Comparison of ENCODE assay signal across 8 mouse cellular contexts in genomic region chr13:58808381-58808821, GRCm38 (mm10). TPM values are rescaled to one million over a fixed set of nuclear protein-coding genes. Genes with fewer than 3 reads are reported as not detected.
DNase-seq lines count a peak whose midpoint lies in the region; ATAC-seq and TF ChIP-seq lines count a peak whose summit lies in the region.

No protein-coding gene starts in this region.

- no peak overlapping the region for H3K27ac ChIP-seq in heart, adult 2 months
- H3K27ac ChIP-seq in intestine, embryonic 15.5 days, result no peak overlapping the region
- no peak overlapping the region for H3K27ac ChIP-seq in limb, embryonic 14.5 days (replicated peaks; ENCODE audit: low read depth, low read length)
- H3K27ac ChIP-seq in neural tube, embryonic 15.5 days (replicated peaks), result peak overlapping the region; percentile 99

- WGBS in heart, adult 2 months, result 1% methylated on average over 32 of the region's 32 CpGs
- 2% methylated on average over 32 of the region's 32 CpGs for WGBS in intestine, embryonic 15.5 days
- under 1% methylated on average over 23 of the region's 32 CpGs for WGBS in limb, embryonic 14.5 days
- 0% methylated on average over 31 of the region's 32 CpGs for WGBS in neural tube, embryonic 15.5 days

- no peak for TF ChIP-seq POLR2A in heart, adult 2 months (IDR thresholded peaks at IDR 0.05; ENCODE audit: insufficient read depth, low read depth, low read length)
- no peak for TF ChIP-seq POLR2A in limb, embryonic 14.5 days (IDR thresholded peaks at IDR 0.05; ENCODE audit: borderline replicate concordance, extremely low read depth, insufficient read depth, insufficient read length)

- peak; percentile 9; the same call in 1 of the 2 replicates for TF ChIP-seq CTCF in heart, adult 2 months (IDR thresholded peaks at IDR 0.05)

- peaks cover 14% of the 10 kb centered on the region for H3K27me3 ChIP-seq in heart, adult 2 months (ENCODE audit: control insufficient read depth, insufficient read depth, low read length)
- peaks cover 46% of the 10 kb centered on the region for H3K27me3 ChIP-seq in intestine, embryonic 15.5 days (replicated peaks)
- peaks cover 54% of the 10 kb centered on the region for H3K27me3 ChIP-seq in limb, embryonic 14.5 days (ENCODE audit: control insufficient read depth, insufficient read depth, low read length)
- no peaks in the 10 kb centered on the region for H3K27me3 ChIP-seq in neural tube, embryonic 15.5 days (replicated peaks)

- H3K79me2 ChIP-seq in heart, adult 2 months (replicated peaks; ENCODE audit: control insufficient read depth, insufficient read depth, low read length), result no peaks in the 10 kb centered on the region

- peak overlapping the region; percentile 96 for H3K4me2 ChIP-seq in intestine, embryonic 15.5 days (replicated peaks)
- peak overlapping the region; percentile 99 for H3K4me2 ChIP-seq in limb, embryonic 14.5 days (replicated peaks; ENCODE audit: low read depth, low read length, severe bottlenecking)
- H3K4me2 ChIP-seq in neural tube, embryonic 15.5 days, result peak overlapping the region; percentile 84

- intact Hi-C loops in heart, adult 2 months (cut with DNase I), result loop anchor here (5.0 kb wide), 2 partner anchors 204 to 559 kb away; no protein-coding TSS in a partner anchor

- peak; percentile 7 to 28 for DNase-seq in heart, adult 2 months
- no peak for DNase-seq in heart, adult 11 months
- DNase-seq in cerebellum, postnatal 14 days, result peak; percentile 77 to 80
- DNase-seq in frontal cortex, postnatal 14 days (ENCODE audit: low spot score in 2 of 2), result peak; percentile 55 to 62
- no peak for DNase-seq in limb, embryonic 14.5 days (ENCODE audit: low spot score)

- no peak for TF ChIP-seq EP300 in heart, adult 2 months (IDR thresholded peaks at IDR 0.05; ENCODE audit: insufficient read depth, low read depth, low read length)

- no peaks in the 10 kb centered on the region for H3K9me3 ChIP-seq in intestine, embryonic 15.5 days
- no peaks in the 10 kb centered on the region for H3K9me3 ChIP-seq in limb, embryonic 14.5 days (ENCODE audit: control insufficient read depth, low read length)
- H3K9me3 ChIP-seq in neural tube, embryonic 15.5 days (replicated peaks), result no peaks in the 10 kb centered on the region

- peak overlapping the region; percentile 14; the same call in 1 of the 2 replicates for H3K4me3 ChIP-seq in heart, adult 2 months
- H3K4me3 ChIP-seq in intestine, embryonic 15.5 days (replicated peaks), result peak overlapping the region; percentile 44
- peak overlapping the region; percentile 56 for H3K4me3 ChIP-seq in limb, embryonic 14.5 days (replicated peaks; ENCODE audit: low read length)
- H3K4me3 ChIP-seq in neural tube, embryonic 15.5 days (replicated peaks), result peak overlapping the region; percentile 85

- peak; percentile 31; the same call in 1 of the 2 replicates for ATAC-seq in intestine, embryonic 15.5 days
- ATAC-seq in limb, embryonic 14.5 days (ENCODE audit: low FRiP score, low read depth), result no peak
- peak; percentile 5; the same call in 1 of the 2 replicates for ATAC-seq in neural tube, embryonic 15.5 days (ENCODE audit: low FRiP score)
- ATAC-seq in granulocyte monocyte progenitor cell, adult 5-6 weeks (replicated peaks; ENCODE audit: poor library complexity, severe bottlenecking), result no peak

- no peaks in the 10 kb centered on the region for H3K4me1 ChIP-seq in heart, adult 2 months (ENCODE audit: control insufficient read depth, insufficient read depth, low read length)
- peaks cover 17% of the 10 kb centered on the region for H3K4me1 ChIP-seq in intestine, embryonic 15.5 days (replicated peaks)
- 0 out of 2 replicates have a peak, but pooled peaks cover 4% of the 10 kb centered on the region for H3K4me1 ChIP-seq in limb, embryonic 14.5 days (ENCODE audit: control insufficient read depth, insufficient read depth, low read length)
- H3K4me1 ChIP-seq in neural tube, embryonic 15.5 days, result peaks cover 42% of the 10 kb centered on the region

- no peaks in the 10 kb centered on the region for H3K36me3 ChIP-seq in heart, adult 2 months (ENCODE audit: control insufficient read depth, insufficient read depth, low read length)
- H3K36me3 ChIP-seq in intestine, embryonic 15.5 days, result no peaks in the 10 kb centered on the region
- no peaks in the 10 kb centered on the region for H3K36me3 ChIP-seq in limb, embryonic 14.5 days (ENCODE audit: control insufficient read depth, insufficient read depth, low read length)
- H3K36me3 ChIP-seq in neural tube, embryonic 15.5 days, result no peaks in the 10 kb centered on the region

- H3K9ac ChIP-seq in heart, adult 2 months (ENCODE audit: low read depth, low read length), result no peak overlapping the region
- H3K9ac ChIP-seq in intestine, embryonic 15.5 days, result peak overlapping the region; percentile 17; the same call in 1 of the 2 replicates
- peak overlapping the region; percentile 56 for H3K9ac ChIP-seq in limb, embryonic 14.5 days (ENCODE audit: low read depth, low read length, severe bottlenecking)
- H3K9ac ChIP-seq in neural tube, embryonic 15.5 days (replicated peaks), result peak overlapping the region; percentile 97

RNA-seq across cellular contexts. Expression of gene Ntrk2, which starts 2.0 kb away (rescaled TPM):
- total RNA-seq in heart, adult 2 months (2021), result 1 to 10 TPM in 1 of 2 experiments, under 1 TPM in 1; 0.91 to 1.8 TPM
- 2.6 and 4.6 TPM in 2 replicates for polyA plus RNA-seq in heart, adult 2 months (2012; rRNA removed)
- 1.7 and 2.2 TPM in 2 replicates for polyA plus RNA-seq in intestine, embryonic 15.5 days (2015; fragmentation: Nextera tagmentation; extraction: Ambion mirVana)
- 18.2 and 18.4 TPM in 2 replicates for polyA plus RNA-seq in limb, embryonic 14.5 days (2012; rRNA removed)
- polyA plus RNA-seq in limb, embryonic 14.5 days (2014; fragmentation: Nextera tagmentation; extraction: Ambion mirVana), result 15.8 and 15.9 TPM in 2 replicates
- polyA plus RNA-seq in neural tube, embryonic 15.5 days (2015; fragmentation: Nextera tagmentation; extraction: Ambion mirVana), result 112 and 132 TPM in 2 replicates
- total RNA-seq in granulocyte monocyte progenitor cell, adult 5-6 weeks (2014; fragmentation: Nextera tagmentation), result not detected in 2 replicates
- not detected in 2 replicates for total RNA-seq in granulocyte monocyte progenitor cell, adult 5-6 weeks (2017)

Comparison
In these comparisons a context has a peak if more than half of its experiments do, and no peak if none do; other contexts are left out.
1. DNase-seq: peak in heart, adult 2 months (2 of 2), cerebellum, postnatal 14 days (2 of 2) and frontal cortex, postnatal 14 days (2 of 2); none in heart, adult 11 months (single experiment) and limb, embryonic 14.5 days (single experiment).
2. H3K4me3 ChIP-seq: peak in every context shown above with its lines; median percentile 85 in neural tube, embryonic 15.5 days; 56 in limb, embryonic 14.5 days; 44 in intestine, embryonic 15.5 days; 14 in heart, adult 2 months.
3. ATAC-seq: peak in intestine, embryonic 15.5 days (single experiment) and neural tube, embryonic 15.5 days (single experiment); none in limb, embryonic 14.5 days (single experiment) and granulocyte monocyte progenitor cell, adult 5-6 weeks (single experiment).
4. Peak in every context shown above with its lines, with median percentiles within 50 percentile points of each other: H3K4me2 ChIP-seq.